Mouse (Mus musculus): ENCODE measurements around the gene Stmnd1.

DNA sequence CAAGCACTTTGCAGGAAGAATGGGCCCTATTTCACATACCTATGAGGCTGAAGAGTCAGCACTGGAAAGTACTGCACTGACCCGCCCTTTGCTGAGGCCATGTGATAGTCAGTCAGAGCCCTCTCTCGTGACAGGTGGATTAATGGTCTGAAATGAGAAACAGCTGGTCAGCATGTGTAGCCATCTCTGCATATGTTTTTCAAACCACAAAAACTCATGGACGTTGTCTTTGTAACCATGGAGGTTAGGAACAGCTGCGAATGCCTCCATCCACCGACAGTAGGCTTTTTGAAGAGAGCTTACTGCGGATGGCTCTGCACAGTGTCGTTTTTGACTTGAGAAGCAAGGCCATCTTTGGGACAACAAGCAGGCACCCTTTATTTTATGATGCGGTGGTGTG, 14.3 kb downstream of the Stmnd1 start:
- TF ChIP-seq CTCF (IDR thresholded peaks at IDR 0.05; ENCODE audit: extremely low read depth, insufficient read depth, insufficient read length, insufficient replicate concordance) (no peak), POLR2A (IDR thresholded peaks at IDR 0.05; ENCODE audit: low read depth, low read length) (no peak)
